Mouse (Mus musculus): ENCODE results near the gene Prr22. TPM values are rescaled to one million over a fixed set of nuclear protein-coding genes. Genes with fewer than 3 reads are reported as not detected.
A peak's percentile ranks its signal among the peaks of the same experiment; 100 is the strongest.

The Prr22 gene
- polyA plus RNA-seq, 1 experiment from 2014 or later = 1.0 TPM

DNA sequence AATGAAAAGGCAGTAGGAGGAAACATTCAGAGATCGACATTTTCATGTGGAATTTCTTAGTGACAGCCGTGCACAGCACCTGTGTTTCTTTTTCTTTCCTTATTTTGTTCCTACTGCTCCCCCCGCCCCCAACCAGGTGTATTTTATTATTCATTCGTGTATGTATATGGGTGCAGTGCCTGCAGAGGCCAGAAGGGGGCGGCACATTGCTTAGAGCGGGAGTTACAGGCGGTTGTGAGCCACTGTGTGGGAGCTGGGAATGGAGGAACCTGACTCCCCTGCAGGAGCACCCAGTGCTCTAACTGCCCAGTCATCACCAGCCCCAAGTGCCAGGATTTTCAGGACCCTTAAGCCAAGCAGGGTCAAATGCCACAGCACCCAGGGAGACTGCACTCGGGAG is 33.5 kb upstream of the Prr22 start:
- Histone ChIP-seq H3K4me1 (ENCODE audit: control insufficient read depth, insufficient read depth, low read length) (no peaks in the 10 kb centered on the region), H3K27ac (ENCODE audit: low read depth, low read length) (no peak overlapping the region), H3K36me3 (ENCODE audit: control insufficient read depth, insufficient read depth, low read length) (no peaks in the 10 kb centered on the region), H3K9ac (ENCODE audit: low read depth, low read length) (no peak overlapping the region), H3K27me3 (ENCODE audit: control insufficient read depth, insufficient read depth, low read length) (peaks cover 7% of the 10 kb centered on the region; the same call in 1 of the 2 replicates), H3K4me2 (no peak overlapping the region), H3K4me3 (ENCODE audit: low read depth, low read length) (no peak overlapping the region), H3K9me3 (replicated peaks; ENCODE audit: control insufficient read depth, low read length) (no peaks in the 10 kb centered on the region)
- no peak for ATAC-seq (replicated peaks; ENCODE audit: insufficient number of reproducible peaks, low FRiP score, low TSS enrichment)
- 34% methylated on average over 8 of the region's 8 CpGs for WGBS (ENCODE audit: insufficient replicate concordance)

DNA sequence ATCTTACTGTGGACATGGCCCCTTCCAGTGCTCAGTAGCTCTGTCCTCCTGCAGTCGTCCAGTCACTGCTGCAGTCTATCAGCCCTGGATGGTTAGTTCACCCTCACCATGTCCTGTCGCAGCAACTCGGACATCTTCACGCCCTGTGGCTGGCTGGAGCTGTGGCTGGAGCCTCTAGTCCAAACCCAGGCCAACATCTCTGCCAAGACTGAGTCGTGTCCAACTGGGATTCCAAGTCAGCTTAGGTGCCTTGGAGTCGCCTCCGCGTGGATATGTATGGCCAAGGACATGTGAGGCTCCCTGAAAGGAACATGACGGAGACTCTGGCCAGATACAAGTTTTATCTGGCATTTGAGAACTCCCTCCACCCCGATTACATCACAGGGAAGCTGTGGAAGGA is 31.8 kb upstream of the Prr22 start:
- no peak overlapping the region for H3K4me3 ChIP-seq (ENCODE audit: low read depth, low read length)
- no peak overlapping the region for H3K4me2 ChIP-seq
- H3K36me3 ChIP-seq (ENCODE audit: control insufficient read depth, insufficient read depth, low read length) = no peaks in the 10 kb centered on the region
- no peak overlapping the region for H3K27ac ChIP-seq (ENCODE audit: low read depth, low read length)
- 73% methylated on average over 10 of the region's 10 CpGs for WGBS (ENCODE audit: insufficient replicate concordance)
- H3K9me3 ChIP-seq (replicated peaks; ENCODE audit: control insufficient read depth, low read length) = no peaks in the 10 kb centered on the region
- H3K27me3 ChIP-seq (ENCODE audit: control insufficient read depth, insufficient read depth, low read length) = 0 out of 2 replicates have a peak, but pooled peaks cover 7% of the 10 kb centered on the region
- no peaks in the 10 kb centered on the region for H3K4me1 ChIP-seq (ENCODE audit: control insufficient read depth, insufficient read depth, low read length)
- H3K9ac ChIP-seq (ENCODE audit: low read depth, low read length) = no peak overlapping the region
- ATAC-seq (replicated peaks; ENCODE audit: insufficient number of reproducible peaks, low FRiP score, low TSS enrichment) = no peak

DNA sequence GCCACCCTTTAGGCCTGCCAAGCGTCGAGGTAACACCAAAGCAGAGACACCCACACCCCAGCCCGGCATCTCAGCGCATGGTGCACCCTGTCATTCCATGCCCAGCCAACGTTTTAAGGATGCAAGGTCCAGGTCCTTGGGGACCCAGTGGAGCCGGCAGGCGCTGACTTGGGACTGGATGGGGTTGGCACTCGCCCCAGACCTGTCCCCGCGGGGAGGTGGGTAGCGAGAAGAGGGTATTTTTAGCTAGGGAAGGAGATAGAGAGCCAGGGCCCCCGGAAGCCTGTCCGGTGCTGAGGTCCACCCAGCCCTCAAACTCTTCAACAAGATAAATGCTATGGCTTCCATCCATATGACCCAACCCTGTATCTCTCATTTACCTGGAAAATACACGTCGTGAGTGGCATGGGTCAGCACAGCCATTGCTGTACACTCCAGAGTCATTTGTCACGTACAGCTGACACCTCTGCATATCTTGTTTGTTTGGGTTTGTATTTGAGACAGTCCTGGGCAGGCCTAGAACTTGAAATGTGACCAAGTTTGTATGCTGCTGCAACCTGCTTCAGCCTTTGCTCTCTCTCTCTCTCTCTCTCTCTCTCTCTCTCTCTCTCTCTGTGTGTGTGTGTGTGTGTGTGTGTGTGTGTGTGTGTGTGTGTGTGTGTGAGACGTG is 29.8 kb upstream of the Prr22 start:
- Histone ChIP-seq H3K9ac (ENCODE audit: low read depth, low read length) (no peak overlapping the region), H3K4me2 (no peak overlapping the region), H3K27ac (ENCODE audit: low read depth, low read length) (no peak overlapping the region), H3K27me3 (ENCODE audit: control insufficient read depth, insufficient read depth, low read length) (no peaks in the 10 kb centered on the region), H3K9me3 (replicated peaks; ENCODE audit: control insufficient read depth, low read length) (no peaks in the 10 kb centered on the region), H3K36me3 (ENCODE audit: control insufficient read depth, insufficient read depth, low read length) (no peaks in the 10 kb centered on the region), H3K4me3 (ENCODE audit: low read depth, low read length) (no peak overlapping the region), H3K4me1 (ENCODE audit: control insufficient read depth, insufficient read depth, low read length) (no peaks in the 10 kb centered on the region)
- no peak; the same call in 1 of the 2 replicates for ATAC-seq (replicated peaks; ENCODE audit: insufficient number of reproducible peaks, low FRiP score, low TSS enrichment)
- 56% methylated on average over 17 of the region's 17 CpGs for WGBS (ENCODE audit: insufficient replicate concordance)

DNA sequence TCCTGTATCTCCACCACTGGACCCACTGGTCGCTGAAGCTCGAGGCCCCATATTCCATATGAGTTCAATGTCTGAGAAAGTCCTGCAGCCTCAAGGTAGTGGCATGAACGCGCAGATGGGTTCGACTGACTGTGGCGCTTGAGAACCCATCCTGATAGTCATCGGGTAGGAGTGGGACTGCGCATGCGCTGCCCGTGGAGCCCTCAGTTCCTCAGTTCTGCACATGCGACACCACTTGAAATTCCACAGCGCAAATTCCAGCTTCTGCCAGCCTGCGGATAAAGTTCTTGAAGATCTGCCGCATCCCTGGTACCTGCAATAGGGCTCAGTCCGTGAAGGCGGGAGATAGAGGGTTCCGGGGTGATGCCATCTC is 29.3 kb upstream of the Prr22 start:
- H3K4me2 ChIP-seq = no peak overlapping the region
- WGBS (ENCODE audit: insufficient replicate concordance) = 58% methylated on average over 17 of the region's 17 CpGs
- no peak overlapping the region for H3K27ac ChIP-seq (ENCODE audit: low read depth, low read length)
- no peaks in the 10 kb centered on the region for H3K9me3 ChIP-seq (replicated peaks; ENCODE audit: control insufficient read depth, low read length)
- no peak overlapping the region for H3K9ac ChIP-seq (ENCODE audit: low read depth, low read length)
- no peaks in the 10 kb centered on the region for H3K4me1 ChIP-seq (ENCODE audit: control insufficient read depth, insufficient read depth, low read length)
- ATAC-seq (replicated peaks; ENCODE audit: insufficient number of reproducible peaks, low FRiP score, low TSS enrichment) = no peak
- H3K36me3 ChIP-seq (ENCODE audit: control insufficient read depth, insufficient read depth, low read length) = no peaks in the 10 kb centered on the region
- H3K4me3 ChIP-seq (ENCODE audit: low read depth, low read length) = no peak overlapping the region
- no peaks in the 10 kb centered on the region for H3K27me3 ChIP-seq (ENCODE audit: control insufficient read depth, insufficient read depth, low read length)

DNA sequence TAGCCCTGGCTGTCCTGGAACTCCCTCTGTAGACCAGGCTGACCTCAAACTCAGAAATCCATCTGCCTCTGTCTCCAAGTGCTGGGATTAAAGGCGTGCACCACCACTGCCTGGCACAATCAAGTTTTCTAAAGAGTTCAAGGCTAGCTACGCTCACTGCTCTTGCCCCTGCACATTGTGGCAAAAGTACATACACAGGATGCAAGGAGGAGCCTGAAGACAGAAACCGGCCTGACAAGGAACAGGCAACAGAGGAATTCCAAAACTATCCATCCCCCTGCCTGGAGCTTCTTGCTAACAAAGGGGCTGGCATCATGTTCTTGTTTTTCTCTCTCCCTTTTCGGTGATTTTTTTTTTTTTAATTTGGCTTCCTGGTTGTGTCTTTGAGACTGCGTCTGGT is 25.9 kb upstream of the Prr22 start:
- Histone ChIP-seq H3K4me3 (ENCODE audit: low read depth, low read length) (no peak overlapping the region), H3K27ac (ENCODE audit: low read depth, low read length) (no peak overlapping the region), H3K4me1 (ENCODE audit: control insufficient read depth, insufficient read depth, low read length) (no peaks in the 10 kb centered on the region), H3K36me3 (ENCODE audit: control insufficient read depth, insufficient read depth, low read length) (no peaks in the 10 kb centered on the region), H3K4me2 (no peak overlapping the region), H3K27me3 (ENCODE audit: control insufficient read depth, insufficient read depth, low read length) (peaks cover 3% of the 10 kb centered on the region; the same call in 1 of the 2 replicates), H3K9ac (ENCODE audit: low read depth, low read length) (no peak overlapping the region), H3K9me3 (replicated peaks; ENCODE audit: control insufficient read depth, low read length) (no peaks in the 10 kb centered on the region)
- no peak for ATAC-seq (replicated peaks; ENCODE audit: insufficient number of reproducible peaks, low FRiP score, low TSS enrichment)
- WGBS (ENCODE audit: insufficient replicate concordance) = 41% methylated on average over 5 of the region's 5 CpGs

DNA sequence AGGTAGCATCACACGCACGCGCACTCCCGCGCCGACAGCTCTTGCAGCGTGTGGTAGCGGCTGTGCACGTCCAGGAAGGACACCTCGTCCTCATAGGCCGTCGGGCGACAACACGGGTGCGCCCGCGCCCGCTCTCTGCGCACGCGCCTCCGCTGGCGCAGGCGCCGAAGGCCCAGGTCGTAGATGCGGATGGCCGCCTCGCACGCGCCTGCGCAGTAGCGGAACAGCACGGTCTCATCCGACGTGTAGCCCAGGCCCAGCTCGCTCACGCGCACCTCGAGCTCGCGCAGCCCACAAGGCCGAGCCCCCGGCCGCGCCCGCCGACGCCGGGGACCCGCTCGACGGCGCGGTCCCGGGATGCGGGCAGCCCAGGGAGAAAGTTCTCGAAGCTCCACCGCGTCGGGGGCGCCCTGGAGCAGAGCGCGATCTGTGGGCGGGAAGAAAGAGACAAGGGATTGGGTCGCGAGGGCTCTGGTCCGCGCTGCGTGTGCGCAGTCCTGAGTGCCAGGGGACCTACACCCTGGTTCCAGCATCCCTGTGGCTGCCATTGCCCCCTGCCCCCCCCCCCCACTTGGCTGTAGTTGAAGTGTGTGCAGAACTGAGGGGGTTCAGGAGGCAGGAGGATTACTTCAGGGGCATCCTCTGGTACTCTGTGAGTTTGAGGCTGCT is 18.5 kb upstream of the Prr22 start:
- H3K9ac ChIP-seq (ENCODE audit: low read depth, low read length) = peak overlapping the region; percentile 60; the same call in 1 of the 2 replicates
- WGBS (ENCODE audit: insufficient replicate concordance) = 17% methylated on average over 71 of the region's 71 CpGs
- no peaks in the 10 kb centered on the region for H3K9me3 ChIP-seq (replicated peaks; ENCODE audit: control insufficient read depth, low read length)
- peak overlapping the region; percentile 62 for H3K4me2 ChIP-seq
- no peaks in the 10 kb centered on the region; the same call in 1 of the 2 replicates for H3K4me1 ChIP-seq (ENCODE audit: control insufficient read depth, insufficient read depth, low read length)
- ATAC-seq (replicated peaks; ENCODE audit: insufficient number of reproducible peaks, low FRiP score, low TSS enrichment) = peak; percentile 70
- no peak overlapping the region for H3K27ac ChIP-seq (ENCODE audit: low read depth, low read length)
- H3K36me3 ChIP-seq (ENCODE audit: control insufficient read depth, insufficient read depth, low read length) = no peaks in the 10 kb centered on the region
- peaks cover 69% of the 10 kb centered on the region for H3K27me3 ChIP-seq (ENCODE audit: control insufficient read depth, insufficient read depth, low read length)
- H3K4me3 ChIP-seq (ENCODE audit: low read depth, low read length) = peak overlapping the region; percentile 36

DNA sequence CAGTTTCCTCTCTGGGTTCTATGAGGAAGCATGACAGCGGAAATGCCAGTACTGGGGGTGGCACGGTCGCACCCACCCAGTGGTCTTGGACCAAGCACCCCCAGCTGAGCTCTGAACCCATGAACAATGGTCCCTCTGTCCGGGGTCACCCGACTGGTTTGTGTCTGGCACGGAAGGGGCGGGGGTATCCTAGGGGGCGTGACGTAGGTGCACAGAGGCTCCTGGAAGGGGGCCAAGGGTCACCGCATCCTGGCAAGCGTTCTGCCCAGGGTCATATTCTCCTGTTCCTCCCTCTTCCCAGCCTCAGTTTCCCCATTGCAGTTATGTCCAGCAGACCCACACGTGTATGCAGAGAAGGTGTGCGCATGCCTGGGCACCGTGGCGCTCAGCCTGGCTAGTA is 16.6 kb upstream of the Prr22 start:
- H3K9ac ChIP-seq (ENCODE audit: low read depth, low read length) = no peak overlapping the region
- H3K9me3 ChIP-seq (replicated peaks; ENCODE audit: control insufficient read depth, low read length) = no peaks in the 10 kb centered on the region; the same call in 1 of the 2 replicates
- no peak overlapping the region for H3K4me3 ChIP-seq (ENCODE audit: low read depth, low read length)
- ATAC-seq (replicated peaks; ENCODE audit: insufficient number of reproducible peaks, low FRiP score, low TSS enrichment) = no peak
- no peak overlapping the region for H3K27ac ChIP-seq (ENCODE audit: low read depth, low read length)
- H3K27me3 ChIP-seq (ENCODE audit: control insufficient read depth, insufficient read depth, low read length) = peaks cover 87% of the 10 kb centered on the region
- no peaks in the 10 kb centered on the region for H3K36me3 ChIP-seq (ENCODE audit: control insufficient read depth, insufficient read depth, low read length)
- WGBS (ENCODE audit: insufficient replicate concordance) = 22% methylated on average over 15 of the region's 15 CpGs
- H3K4me1 ChIP-seq (ENCODE audit: control insufficient read depth, insufficient read depth, low read length) = peaks cover 13% of the 10 kb centered on the region; the same call in 1 of the 2 replicates
- no peak overlapping the region for H3K4me2 ChIP-seq

DNA sequence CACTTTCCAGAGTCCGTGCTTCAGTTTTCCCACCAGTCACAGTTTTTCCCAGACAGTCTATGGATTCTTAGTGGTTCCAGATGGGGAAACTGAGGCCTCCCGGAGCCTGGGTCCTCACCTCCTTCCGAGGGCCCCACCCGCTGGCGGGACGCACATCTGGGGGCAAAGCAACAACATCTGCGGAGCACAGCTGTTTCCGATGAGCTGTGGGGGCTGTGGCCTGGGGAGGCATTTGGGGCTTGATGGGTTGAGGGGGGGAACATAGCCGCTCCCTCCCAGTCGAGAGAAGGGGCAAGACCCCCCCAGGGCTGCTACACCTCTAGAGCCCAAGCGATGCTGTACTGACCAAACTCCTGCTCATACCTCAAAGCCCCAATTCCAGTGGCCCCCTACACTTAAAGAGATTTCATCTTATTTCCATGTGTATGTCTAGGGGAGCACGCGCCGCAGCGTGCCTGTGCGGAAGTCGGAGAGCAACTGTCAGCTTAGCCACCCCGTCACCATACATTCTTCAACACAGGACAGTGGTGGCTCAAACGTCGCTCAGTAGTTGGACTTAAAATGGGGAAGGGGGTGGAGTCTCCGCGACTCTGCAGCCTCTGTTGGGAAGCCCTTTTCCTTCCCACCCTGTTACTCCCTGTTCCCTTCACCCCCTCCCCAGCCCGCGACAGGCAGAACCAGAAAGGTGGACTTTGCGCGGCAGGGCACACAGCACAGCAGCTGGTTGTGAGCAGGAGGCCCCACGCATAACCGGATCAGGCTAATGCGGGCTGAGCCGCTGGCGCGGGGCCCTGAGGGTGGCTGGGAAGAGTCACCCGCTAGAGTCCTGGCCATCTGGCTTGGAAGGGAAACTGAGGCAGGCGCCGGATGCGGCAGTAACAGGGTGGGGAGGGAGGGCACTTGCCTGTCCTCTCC is 15.5 kb upstream of the Prr22 start:
- peak overlapping the region; percentile 11; the same call in 1 of the 2 replicates for H3K4me2 ChIP-seq
- no peak overlapping the region for H3K9ac ChIP-seq (ENCODE audit: low read depth, low read length)
- H3K4me3 ChIP-seq (ENCODE audit: low read depth, low read length) = peak overlapping the region; percentile 8
- H3K9me3 ChIP-seq (replicated peaks; ENCODE audit: control insufficient read depth, low read length) = no peaks in the 10 kb centered on the region; the same call in 1 of the 2 replicates
- no peak for ATAC-seq (replicated peaks; ENCODE audit: insufficient number of reproducible peaks, low FRiP score, low TSS enrichment)
- 13% methylated on average over 36 of the region's 36 CpGs for WGBS (ENCODE audit: insufficient replicate concordance)
- peaks cover 86% of the 10 kb centered on the region for H3K27me3 ChIP-seq (ENCODE audit: control insufficient read depth, insufficient read depth, low read length)
- peaks cover 15% of the 10 kb centered on the region; the same call in 1 of the 2 replicates for H3K4me1 ChIP-seq (ENCODE audit: control insufficient read depth, insufficient read depth, low read length)
- H3K27ac ChIP-seq (ENCODE audit: low read depth, low read length) = no peak overlapping the region
- H3K36me3 ChIP-seq (ENCODE audit: control insufficient read depth, insufficient read depth, low read length) = no peaks in the 10 kb centered on the region
